Mouse (Mus musculus) gastrocnemius, adult 8-10 months (tissue): ENCODE measurements around the gene Ncf1. TPM values are rescaled to one million over a fixed set of nuclear protein-coding genes. Genes with fewer than 3 reads are reported as not detected.

Experiments used
- DNase-seq, 2 experiments: peaks; one replicate each; pipeline ENCODE4 v3.0.0; 2022; ENCODE audit warnings: low spot score in 2 of 2
- total RNA-seq, 4 experiments: library from RNA; stranded (reverse); gene quantifications; 2 replicates each; pipeline ENCODE4 v1.2.4; 2022

Ncf1 gene
- total RNA-seq, 4 experiments from 2014 or later, result 0.65 to 1.5 (median 0.94) TPM

DNA sequence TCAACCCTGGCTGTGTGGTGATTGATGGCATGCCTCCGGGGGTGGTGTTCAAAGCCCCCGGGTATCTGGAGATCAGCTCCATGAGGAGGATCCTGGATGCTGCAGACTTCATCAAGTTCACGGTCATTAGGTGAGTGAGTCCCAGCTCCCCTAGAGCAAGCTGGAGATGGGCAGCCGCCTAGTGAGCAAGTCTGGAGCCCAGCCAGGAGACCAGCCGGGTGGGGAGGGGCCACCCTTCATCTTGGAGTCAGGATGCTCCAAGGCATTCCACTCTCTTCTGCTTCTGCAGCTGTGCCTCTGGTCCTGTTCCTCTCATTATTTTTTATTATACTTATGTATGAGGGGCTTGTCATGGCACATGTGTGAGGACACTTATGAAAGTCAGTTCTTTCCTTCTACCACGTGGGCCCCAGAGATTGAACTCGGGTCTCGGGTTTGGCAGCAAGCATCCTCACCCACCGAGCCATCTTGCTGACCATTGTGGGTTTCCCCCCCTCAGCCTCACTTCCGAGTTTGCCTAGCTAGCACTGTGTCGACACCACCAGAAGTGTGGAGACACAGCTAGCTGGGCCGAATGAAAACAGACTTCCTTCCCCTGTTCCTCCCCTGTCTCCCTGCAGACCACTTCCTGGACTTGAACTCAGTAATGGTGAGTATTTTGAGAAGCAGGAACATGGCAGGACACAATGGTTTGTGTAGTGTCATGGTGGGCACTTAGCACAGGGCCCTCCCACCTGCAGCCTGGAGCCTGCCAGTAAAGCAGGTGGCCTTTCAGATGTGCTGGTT lies 15.2 kb downstream of the Ncf1 start:
- no peak for DNase-seq

DNA sequence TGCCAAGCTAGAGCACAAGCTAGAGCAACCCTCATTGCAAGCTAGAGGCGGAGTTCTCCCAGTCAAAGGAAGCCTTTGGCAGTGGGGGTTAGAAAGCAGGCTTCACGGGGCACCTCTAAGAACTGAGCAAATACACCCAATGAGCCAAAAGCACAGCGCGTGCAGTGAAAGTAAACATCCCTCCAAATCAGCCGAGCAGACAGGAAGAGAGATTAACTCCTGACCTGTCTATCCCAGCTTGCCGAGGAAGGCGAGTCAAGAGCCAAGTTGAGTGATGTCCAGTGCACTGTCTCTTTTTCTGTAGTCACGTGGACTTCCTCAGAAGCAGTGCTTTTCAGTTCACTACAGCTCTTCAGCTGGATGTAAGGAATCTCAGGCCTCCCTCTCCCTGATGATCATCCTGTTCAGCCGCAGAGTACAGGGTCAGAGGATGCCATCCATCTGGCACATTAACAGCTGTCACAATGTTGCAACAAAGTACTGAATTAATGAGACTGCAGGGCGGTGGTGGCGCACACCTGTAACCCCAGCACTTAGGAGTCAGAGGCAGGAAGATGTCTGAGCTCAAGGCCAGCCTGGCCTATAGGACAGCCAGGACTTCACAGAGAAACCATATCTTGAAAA lies 19.4 kb downstream of the Ncf1 start:
- DNase-seq, result no peak

DNA sequence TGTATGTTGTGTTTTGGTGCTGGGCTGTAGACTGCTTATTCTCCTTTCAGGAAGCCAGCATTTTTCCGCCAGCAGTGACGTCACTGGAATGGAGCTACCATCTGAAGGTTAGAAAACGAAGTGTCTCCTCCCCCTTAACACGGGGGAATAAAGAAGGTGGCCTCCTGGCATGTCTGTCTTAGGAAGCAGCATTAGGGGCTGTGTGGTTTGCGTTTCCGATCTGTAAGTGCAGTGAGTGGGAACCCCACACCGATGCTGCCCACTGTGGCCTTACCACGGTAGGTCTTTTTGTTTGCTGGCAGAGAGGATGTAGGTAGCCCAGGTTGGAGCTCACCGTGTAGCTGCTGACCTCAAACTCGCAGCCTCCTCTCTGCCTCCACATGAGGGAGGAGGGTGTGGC lies 22.7 kb downstream of the Ncf1 start:
- DNase-seq, result no peak

DNA sequence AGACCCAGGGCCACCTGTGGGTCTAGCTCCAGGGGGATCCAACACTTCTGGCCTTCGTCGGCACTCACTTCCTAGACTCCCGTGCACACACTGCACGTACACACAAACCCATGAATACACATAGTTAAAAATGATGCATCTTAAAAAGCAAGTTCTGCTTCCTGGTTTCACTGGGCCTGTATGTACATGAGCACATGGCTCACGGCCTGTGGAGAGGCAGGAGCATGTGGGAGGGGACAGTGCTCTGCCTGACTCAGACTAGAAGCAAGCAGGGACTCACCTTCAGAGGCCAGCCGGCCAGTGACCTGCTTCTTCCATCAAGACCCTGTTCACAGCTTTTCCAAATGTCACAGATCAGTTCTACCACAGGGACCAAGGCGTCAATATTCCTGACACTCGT lies 35.8 kb downstream of the Ncf1 start:
- DNase-seq, result no peak

DNA sequence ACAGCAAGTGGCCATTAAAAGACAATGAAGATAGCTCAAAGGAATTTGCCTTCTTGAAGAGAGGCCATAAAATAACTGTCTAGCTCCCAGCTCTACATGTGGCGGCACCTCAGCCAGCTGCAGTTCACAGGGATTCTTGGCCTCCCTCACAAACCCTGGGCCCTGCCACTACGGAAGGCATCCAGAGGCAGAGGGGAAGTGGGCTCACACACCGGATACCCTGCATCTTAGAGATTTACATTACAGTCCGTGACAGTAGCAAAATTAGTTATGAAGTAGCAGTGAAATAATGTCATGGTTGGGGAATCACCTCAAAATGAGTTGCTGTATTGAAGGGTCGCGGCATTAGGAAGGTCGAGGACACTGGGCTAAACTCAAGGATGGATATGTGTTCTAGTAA lies 40.9 kb downstream of the Ncf1 start:
- no peak for DNase-seq

DNA sequence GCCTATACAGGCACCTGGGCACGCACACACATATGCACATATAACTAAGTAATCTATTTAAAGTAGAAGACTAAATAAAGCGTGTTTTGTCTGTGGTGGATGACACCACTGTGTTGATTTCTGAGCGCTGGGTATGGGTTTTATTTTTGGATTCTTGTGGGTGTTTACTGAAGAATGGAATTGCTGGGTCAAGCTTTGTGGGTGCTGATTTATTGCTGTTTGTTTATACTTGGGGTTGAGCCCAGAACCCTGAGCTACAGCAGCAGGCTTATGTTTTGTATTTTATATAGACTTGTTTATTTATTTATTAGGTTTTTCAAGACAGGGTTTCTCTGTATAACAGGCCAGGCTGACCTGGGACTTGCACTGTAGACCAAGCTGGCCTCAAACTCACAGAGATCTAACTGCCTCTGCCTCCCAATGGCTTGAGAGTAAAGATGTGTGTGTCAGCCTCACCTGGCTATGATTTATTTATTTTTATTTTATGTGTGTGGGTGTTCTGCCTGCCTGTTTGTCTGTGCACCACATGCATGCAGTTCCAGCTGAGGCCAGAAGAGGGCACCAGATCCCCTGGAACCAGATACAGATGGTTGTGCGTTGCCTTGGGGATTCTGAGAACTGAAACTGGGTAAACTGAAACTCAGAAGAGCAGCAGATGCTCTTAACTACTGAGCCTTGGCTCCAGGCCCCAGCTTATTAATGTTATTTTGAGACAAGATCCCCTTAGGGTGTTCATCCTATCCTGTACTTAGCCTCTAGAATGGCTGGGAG lies 42.3 kb downstream of the Ncf1 start:
- peak; percentile 47 to 49 for DNase-seq

DNA sequence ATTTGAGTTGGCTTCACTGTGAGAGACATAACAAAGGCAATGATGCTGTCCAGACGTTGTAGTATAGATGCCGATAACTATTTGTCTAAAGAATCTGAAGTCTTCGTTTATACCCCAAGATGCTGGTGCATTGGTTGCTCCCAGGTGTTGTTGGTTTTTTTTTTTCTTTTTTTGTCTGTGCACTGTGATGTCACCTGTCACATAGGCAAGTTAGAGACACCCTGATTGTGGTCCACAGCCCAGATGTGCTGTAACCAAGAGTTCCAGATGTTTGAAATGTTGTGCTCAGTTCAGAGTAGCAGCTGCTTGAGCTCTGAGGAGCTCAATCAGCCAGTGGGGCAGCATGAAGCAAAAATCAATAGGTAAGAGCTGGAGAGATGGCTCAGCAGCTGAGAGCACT lies 43.4 kb downstream of the Ncf1 start:
- DNase-seq, result no peak

DNA sequence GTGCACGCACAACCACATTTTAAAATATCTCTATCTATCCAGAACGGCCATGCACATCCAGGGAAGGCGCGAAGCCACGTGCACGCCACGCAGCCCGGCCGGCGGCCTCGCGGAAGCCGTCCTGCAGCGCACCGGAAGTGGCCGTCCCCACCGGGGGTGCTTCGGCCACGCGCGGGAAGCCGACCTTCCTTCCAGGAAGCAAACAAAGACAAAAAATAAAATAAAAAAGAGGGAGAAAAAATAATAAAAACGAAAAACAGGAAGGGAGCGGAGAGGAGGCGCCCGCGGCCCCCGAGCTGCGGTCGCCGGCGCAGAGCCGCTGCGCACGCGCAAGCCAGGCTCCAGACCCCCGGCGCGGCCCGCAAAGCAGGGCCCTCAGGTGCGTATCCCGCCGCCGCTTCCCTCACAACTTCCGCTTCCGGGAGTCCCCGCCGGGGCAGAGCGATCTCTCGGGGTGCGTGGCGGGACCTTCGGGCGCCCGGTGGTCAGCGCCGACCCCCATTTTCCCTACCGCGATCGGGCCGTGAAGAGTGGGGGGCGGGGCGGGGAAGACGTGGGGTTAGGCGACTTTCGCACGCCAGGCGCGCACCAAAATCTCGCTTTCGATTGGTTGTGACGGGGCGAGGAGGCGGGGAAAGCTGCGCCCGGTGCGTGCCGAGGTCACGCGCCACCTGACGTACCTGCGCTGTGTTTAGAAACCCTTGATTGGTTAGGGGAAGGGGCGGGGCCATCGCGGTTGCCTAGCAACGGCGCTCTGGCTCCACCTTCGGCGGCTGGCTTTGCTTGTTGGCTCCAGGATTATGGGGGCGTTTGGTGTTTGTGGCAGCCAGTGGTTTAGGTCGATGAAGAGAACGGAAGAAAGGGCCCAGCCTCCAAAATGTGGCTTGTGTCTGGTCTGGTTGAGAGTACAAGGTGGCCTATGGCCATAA lies 45.3 kb downstream of the Ncf1 start, which contains the start of gene Gtf2ird2:
Gtf2ird2 (plus strand) TSS at position 140 of the 929 bp plus-strand sequence.
- peak; percentile 97 to 98 for DNase-seq

DNA sequence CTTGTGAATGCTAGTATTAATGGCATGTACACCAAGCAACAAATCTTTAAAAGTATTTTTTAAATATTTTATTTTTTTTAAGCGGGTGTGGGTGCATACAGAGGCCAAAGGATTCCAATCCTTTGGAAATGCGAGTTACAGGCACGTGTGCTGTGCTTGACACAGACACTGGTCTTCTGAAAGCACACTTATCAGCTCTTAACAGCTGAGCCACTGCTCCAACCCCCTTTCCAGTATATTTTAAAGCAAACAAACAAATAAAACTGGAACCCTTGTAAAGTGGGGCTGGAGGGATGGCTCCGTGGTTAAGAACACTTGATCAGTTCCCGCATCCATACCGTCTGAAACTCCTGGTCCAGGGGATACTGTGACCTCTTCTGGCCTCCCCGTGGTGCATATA lies 46.3 kb downstream of the Ncf1 start:
- DNase-seq, result no peak

DNA sequence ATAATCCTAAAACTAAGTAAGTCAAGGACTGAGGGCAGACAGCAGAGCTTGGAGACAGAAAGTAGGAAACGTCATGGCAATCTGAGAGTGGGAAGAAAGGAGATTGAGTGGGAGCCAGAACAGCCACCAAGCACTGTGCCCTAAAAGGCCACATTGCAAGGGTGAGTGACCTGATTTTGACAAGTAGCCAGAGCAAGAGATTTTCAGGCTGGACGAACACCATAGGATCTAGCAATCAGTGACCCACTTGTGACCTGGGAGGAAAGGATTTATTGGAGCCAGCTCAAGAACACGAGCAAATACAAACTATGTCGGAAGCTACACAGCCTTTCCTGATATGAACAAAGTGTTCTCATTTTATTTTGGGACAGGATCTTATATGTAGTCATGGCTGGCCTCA lies 46.7 kb downstream of the Ncf1 start:
- no peak for DNase-seq

DNA sequence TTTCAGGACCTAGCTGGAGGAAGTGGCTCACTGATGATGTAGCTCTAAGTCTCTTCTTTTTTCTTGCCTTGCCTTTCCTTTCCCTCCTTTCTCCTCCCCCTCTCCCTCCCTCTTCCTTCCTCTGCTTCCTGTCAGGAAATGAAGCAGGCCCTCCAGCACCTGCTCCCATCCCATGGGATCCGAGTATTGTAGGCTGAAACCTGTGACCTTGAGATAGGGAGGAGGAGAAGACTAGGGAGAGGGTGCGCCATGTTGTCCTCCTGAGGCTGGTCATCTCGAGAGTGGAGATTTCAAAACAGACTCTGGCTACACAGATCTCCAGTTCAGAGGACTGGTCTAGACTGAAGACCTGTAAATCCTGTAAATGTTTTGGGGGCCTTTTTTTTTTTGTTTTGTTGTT lies 47.3 kb downstream of the Ncf1 start:
- no peak for DNase-seq

DNA sequence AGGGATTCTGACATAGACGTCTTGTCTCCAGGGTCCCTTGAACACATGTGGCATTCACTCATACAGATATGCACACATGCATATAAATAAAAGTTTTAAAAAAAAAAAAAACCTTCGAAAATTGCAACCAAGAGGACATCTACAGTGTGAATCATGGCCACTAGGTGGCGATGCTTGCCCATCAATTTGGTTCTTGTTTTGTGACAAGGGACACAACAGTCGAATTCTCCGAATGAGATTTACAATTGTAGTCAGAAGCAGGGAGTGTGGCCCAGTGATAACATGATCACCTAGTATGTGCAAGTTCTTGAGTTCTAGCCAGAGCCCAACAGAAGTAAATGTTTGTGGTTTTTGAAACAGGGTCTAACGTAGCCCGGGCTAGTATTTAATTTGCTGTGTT lies 49.6 kb downstream of the Ncf1 start:
- peak; percentile 61 for DNase-seq

DNA sequence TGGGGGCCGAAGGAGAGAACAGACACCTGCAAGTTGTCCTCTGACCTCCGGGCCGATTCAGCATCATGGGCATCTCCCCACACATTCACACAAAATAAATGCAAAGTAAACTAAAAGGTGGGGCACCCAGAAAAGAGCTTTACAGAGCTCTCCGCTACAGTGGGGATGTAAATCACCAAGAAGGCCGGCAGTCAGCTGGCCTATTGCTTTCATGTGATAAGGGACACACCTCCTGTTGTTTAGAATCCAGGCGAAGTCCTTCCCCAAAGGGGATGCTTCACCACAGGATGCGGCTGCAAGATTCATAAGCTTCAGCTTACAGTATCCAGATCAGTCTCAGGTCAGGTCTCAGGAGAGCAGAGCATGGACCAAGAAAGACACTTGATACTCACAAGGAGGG lies 50.9 kb downstream of the Ncf1 start:
- DNase-seq, result no peak

DNA sequence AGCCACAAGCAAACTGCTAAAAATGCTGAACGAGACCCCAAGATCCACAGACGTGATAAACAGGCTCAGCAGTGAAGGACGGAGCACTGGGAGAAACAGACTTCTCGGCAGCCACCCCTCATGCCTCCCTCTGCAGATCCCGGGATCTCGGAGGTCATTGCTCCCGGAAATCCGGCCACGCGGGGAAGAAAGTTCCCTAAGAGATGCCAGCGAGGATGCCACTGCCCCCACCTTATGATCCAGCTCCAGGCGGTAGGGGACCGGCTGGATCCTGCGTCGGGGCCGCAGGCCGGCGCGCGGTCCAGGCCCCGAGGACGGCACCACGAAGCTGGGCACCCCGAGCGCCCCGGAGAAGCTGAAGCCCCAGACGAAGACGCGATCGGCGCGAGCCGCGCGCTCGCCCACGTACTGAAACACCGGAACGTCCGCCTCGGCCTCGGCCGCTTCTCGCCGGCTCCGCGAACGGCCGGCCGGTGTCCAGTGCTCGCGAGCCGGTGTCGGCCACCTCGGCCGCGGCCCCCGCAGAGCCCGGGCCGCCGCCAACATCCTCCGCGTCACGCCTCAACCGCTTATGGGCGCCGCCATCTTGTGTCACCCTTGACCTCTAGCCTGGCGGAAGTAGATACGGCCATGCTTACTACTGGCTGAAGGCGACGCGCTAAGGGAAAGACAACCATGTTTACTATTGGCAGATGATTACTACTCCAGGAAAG lies 53.1 kb downstream of the Ncf1 start, which contains the start of gene Rcc1l:
Rcc1l (minus strand) TSS at position 606 of the 713 bp plus-strand sequence.
- DNase-seq, result peak; percentile 68 to 75

DNA sequence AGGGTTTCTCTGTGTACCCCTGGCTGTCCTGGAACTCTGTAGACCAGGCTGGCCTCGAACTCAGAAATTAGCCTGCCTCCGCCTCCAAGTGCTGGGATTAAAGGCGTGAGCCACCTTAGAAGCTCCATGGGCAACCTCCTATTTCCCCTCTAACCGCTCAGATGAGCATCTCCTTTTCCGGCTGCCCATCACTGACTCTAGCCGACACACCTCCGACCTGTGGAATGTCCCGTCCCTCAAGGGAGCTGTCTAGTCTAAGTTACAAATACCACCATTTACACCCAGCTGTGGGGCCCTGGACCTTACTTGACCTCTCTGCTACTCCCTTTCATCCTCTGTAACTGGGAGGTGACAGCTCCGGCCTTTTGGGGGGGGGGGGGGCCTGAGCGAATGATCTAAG lies 53.7 kb downstream of the Ncf1 start:
- no peak for DNase-seq

DNA sequence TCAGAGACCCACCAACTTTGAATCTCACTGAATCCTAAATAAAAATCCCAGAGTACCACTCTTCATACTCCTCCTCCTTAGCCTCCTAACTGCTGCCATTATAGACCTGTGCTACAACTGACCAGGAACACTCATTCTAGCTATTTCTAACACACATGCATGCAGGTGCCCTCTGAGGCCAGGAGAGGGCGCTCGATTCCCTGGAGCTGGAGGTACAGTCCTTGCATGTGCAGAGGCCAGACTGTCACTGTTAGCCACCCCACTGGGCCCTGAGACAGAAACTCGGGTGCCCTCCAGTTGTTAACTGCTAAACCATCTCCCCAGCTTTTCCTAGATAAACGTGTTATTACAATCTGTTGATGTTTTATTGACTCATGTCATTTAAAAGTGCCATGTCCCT lies 56.2 kb downstream of the Ncf1 start:
- no peak for DNase-seq

DNA sequence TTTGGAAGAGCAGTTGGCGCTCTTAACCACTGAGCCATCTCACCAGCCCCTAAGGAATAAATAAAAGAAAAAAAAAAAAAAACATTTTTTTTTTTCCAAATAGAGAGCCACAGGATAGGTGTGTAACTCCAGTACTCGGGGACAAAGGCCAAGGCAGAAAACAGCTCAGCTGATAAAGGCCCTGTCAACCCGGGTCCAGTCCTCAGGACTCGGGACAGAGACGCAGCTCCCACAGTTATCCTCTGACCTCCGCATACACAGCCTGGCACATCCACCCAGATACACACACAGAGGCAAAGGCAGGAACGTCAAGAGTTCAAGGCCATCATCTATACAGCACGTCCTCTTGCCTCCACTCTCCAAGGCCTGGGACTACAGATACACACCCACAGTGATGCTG lies 59.3 kb downstream of the Ncf1 start:
- no peak for DNase-seq
